Mouse (Mus musculus) erythroblast, embryonic 14.5 days (primary cell): ENCODE data around the gene Ankrd34a. TPM values are rescaled to one million over a fixed set of nuclear protein-coding genes. Genes with fewer than 3 reads are reported as not detected.

Source experiments
- H3K27me3 ChIP-seq: 2 replicates; pipeline ENCODE4 v1.6.1; 2012; ENCODE audit warnings: inconsistent platforms; ENCODE audit not compliant: control insufficient read depth
- H3K36me3 ChIP-seq: 2 replicates; pipeline ENCODE4 v1.6.1; 2012; ENCODE audit warnings: mild to moderate bottlenecking, inconsistent platforms; ENCODE audit not compliant: control insufficient read depth
- H3K4me1 ChIP-seq: 2 replicates; pipeline ENCODE4 v1.6.1; 2012; ENCODE audit warnings: inconsistent platforms; ENCODE audit not compliant: control insufficient read depth
- H3K4me3 ChIP-seq: replicated peaks from 2 replicates; pipeline ENCODE3; 2012; ENCODE audit warnings: moderate library complexity, mild to moderate bottlenecking, inconsistent platforms
- H3K9me3 ChIP-seq: 2 replicates; pipeline ENCODE4 v1.6.1; 2012; ENCODE audit warnings: low read length, inconsistent platforms, mixed read lengths; ENCODE audit not compliant: control insufficient read depth
- GATA1 ChIP-seq: IDR thresholded peaks from 2 replicates; pipeline ENCODE4 v1.6.1; 2012; ENCODE audit warnings: low read length, inconsistent platforms, mixed read lengths
- TAL1 ChIP-seq: IDR thresholded peaks from 3 replicates; pipeline ENCODE4 v1.6.1; 2012; ENCODE audit warnings: low read length, inconsistent platforms, mixed read lengths
- polyA plus RNA-seq: library from polyadenylated mRNA; stranded (reverse); fragments of >175 nt; gene quantifications from 2 replicates; pipeline ENCODE4 v1.2.3, GENCODE M21; 2012

Gene Ankrd34a
- polyA plus RNA-seq, 1 experiment = not detected

GRCm38 (mm10) chr3:96566661-96567450, 29.6 kb upstream of the Ankrd34a start:
- H3K36me3 ChIP-seq = peaks cover 2% of the 10 kb centered on the region
- peaks cover 14% of the 10 kb centered on the region for H3K4me1 ChIP-seq
- TF ChIP-seq GATA1 (no peak), TAL1 (no peak)
- H3K27me3 ChIP-seq = no peaks in the 10 kb centered on the region
- no peak overlapping the region for H3K4me3 ChIP-seq
- no peaks in the 10 kb centered on the region for H3K9me3 ChIP-seq

DNA sequence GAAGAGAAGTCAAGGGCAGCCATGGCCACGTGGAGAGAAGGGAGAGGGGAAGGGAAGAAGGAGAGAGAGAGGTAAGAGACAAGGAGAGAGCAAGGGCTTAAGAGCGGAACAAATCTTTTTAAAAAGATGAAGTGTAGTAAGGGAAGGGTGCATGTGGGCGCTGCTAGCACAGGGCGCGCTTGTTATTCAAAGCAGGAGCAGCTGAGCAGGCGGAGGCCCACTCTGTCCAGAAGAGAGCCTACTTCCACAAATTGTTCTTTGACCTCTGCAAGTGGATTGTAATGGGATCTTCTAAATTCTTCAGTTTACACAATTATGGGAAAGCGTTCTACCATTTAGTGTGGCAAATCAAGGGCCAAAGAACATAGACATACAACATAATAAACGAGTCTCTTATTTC, 27.8 kb upstream of the Ankrd34a start:
- H3K36me3 ChIP-seq = no peaks in the 10 kb centered on the region
- H3K9me3 ChIP-seq = no peaks in the 10 kb centered on the region
- TF ChIP-seq GATA1 (no peak), TAL1 (no peak)
- no peak overlapping the region for H3K4me3 ChIP-seq
- H3K4me1 ChIP-seq = peaks cover 14% of the 10 kb centered on the region
- no peaks in the 10 kb centered on the region for H3K27me3 ChIP-seq

- no peak overlapping the region for H3K4me3 ChIP-seq
- no peaks in the 10 kb centered on the region for H3K9me3 ChIP-seq
- no peak for TF ChIP-seq TAL1
- no peak for TF ChIP-seq GATA1
- H3K4me1 ChIP-seq = peaks cover 7% of the 10 kb centered on the region
- no peaks in the 10 kb centered on the region for H3K36me3 ChIP-seq
- H3K27me3 ChIP-seq = peaks cover 3% of the 10 kb centered on the region; the same call in 1 of the 2 replicates
Observed at GRCm38 (mm10) chr3:96569506-96569905, 26.9 kb upstream of the Ankrd34a start.

GRCm38 (mm10) chr3:96569966-96570605, 26.4 kb upstream of the Ankrd34a start:
- no peak for TF ChIP-seq GATA1
- no peak for TF ChIP-seq TAL1
- Histone ChIP-seq H3K9me3 (no peaks in the 10 kb centered on the region), H3K4me3 (no peak overlapping the region), H3K27me3 (peaks cover 3% of the 10 kb centered on the region; the same call in 1 of the 2 replicates), H3K36me3 (no peaks in the 10 kb centered on the region), H3K4me1 (peaks cover 3% of the 10 kb centered on the region)

DNA sequence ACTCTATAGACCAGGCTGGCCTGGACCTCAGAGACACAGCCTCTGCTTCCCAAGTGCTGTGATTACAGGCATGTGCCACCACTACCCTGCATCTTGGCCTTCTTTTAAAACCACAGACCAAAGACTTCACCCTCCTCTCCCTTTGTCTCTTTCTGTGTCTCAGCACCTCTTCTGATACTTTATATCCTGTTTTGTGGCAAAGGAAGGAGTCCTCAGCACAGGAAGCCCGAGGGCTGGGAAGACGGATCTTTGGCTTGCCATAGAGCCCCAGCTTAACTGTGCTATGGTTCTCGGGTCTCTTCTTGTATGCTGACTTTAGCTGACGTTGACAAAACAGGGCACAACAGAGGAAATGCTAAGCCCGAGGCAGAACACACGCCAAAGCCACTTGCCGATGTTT, 25.8 kb upstream of the Ankrd34a start:
- no peak for TF ChIP-seq GATA1
- TF ChIP-seq TAL1 = no peak
- no peaks in the 10 kb centered on the region for H3K36me3 ChIP-seq
- peaks cover 3% of the 10 kb centered on the region; the same call in 1 of the 2 replicates for H3K27me3 ChIP-seq
- peaks cover 4% of the 10 kb centered on the region for H3K4me1 ChIP-seq
- no peak overlapping the region for H3K4me3 ChIP-seq
- H3K9me3 ChIP-seq = no peaks in the 10 kb centered on the region

DNA sequence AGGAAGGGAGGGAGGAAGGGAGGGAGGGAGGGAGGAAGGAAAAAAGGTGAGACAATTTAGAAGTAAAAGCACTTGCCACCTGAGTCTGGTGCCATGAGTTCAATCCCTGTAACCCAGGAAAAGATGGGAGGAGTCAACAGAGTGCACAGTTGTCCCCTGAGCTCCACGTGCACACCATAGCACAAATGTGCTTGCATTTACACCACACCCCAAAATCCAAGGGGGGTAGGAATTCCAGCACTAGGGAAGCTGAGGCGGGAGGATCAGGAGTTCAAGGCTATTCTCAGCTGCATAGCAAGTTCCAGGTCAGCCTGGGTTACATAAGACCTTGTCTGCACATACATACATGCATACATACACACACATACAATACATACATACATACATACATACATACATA, 25.1 kb upstream of the Ankrd34a start:
- Histone ChIP-seq H3K36me3 (no peaks in the 10 kb centered on the region), H3K4me1 (peaks cover 11% of the 10 kb centered on the region), H3K4me3 (no peak overlapping the region), H3K9me3 (no peaks in the 10 kb centered on the region), H3K27me3 (peaks cover 3% of the 10 kb centered on the region; the same call in 1 of the 2 replicates)
- no peak for TF ChIP-seq TAL1
- TF ChIP-seq GATA1 = no peak

- Histone ChIP-seq H3K4me3 (no peak overlapping the region), H3K36me3 (no peaks in the 10 kb centered on the region), H3K4me1 (peaks cover 17% of the 10 kb centered on the region), H3K9me3 (no peaks in the 10 kb centered on the region), H3K27me3 (peaks cover 3% of the 10 kb centered on the region; the same call in 1 of the 2 replicates)
- TF ChIP-seq GATA1 = no peak
- TF ChIP-seq TAL1 = no peak
Observed at GRCm38 (mm10) chr3:96571896-96572698, 24.3 kb upstream of the Ankrd34a start.

DNA sequence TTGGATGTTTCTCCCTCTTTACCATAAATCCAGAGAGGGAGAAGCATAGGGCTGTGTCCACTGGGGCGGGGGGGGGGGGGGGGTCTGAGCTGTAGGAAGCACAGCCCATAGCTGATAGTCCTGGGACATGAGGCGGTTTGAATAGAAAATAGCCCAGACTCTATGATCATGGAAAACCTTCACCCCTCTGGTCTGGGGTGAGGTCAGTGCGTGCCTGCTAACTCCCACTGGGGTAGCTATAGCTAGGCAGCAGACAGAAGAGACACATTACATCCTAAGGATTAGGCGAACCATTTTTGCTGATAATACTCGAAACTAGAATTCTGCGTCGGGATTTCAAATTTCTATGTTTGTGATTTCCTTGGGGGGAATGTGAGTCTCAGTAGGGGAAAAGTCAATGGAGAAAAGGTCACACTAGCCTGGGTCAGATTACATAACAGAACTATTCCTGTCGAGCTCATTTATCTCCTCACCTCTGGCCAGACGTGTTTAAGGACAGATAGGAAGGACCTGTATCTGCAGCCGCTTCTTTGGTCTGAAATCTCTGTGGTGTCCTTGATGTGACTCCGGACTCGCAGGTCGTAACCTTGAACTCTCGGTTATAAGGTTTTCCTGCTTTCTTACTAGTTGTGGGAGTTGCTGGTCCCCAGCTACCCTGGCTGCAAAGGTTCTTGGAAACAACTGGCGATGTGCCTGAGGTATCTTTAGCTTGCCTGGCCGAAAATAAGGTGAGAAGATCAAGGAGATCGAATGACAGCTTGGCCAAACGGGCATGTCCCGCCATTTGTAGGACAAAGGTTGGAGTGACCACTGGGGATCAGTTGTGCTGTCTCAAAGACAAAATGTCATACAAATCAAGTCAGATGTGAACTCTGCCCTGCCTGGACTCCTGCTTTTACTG, 22.6 kb upstream of the Ankrd34a start:
- peaks cover 20% of the 10 kb centered on the region for H3K4me1 ChIP-seq

More for the DNA sequence above, 22.6 kb upstream of the Ankrd34a start:
- no peak overlapping the region for H3K4me3 ChIP-seq
- H3K9me3 ChIP-seq = no peaks in the 10 kb centered on the region
- TF ChIP-seq GATA1 (no peak), TAL1 (no peak)
- H3K36me3 ChIP-seq = peaks cover 3% of the 10 kb centered on the region
- H3K27me3 ChIP-seq = peaks cover 3% of the 10 kb centered on the region; the same call in 1 of the 2 replicates
